Mouse (Mus musculus) liver, embryonic 14.5 days (tissue): Measurements from ENCODE around the gene Socs1. TPM values are rescaled to one million over a fixed set of nuclear protein-coding genes. Genes with fewer than 3 reads are reported as not detected.

Source experiments
- ATAC-seq: fragments of 200-750 bp; cut with Nextera tagmentation; 2 replicates; pipeline ENCODE4 v1.8.0; 2017; ENCODE audit warnings: moderate number of reproducible peaks, mild to moderate bottlenecking, moderate library complexity; ENCODE audit not compliant: insufficient read depth
- DNase-seq, 3 experiments: peaks; one replicate each; pipeline ENCODE4 v3.0.0-alpha.2; 2012 to 2013; ENCODE audit warnings: low read depth in 3 of 3, low spot score in 3 of 3
- H3K27ac ChIP-seq: fragments of 300-500 bp; sonication (generic); 2 replicates; pipeline ENCODE4 v1.5.1; 2014; ENCODE audit warnings: moderate library complexity, mild to moderate bottlenecking, control low read depth, inconsistent platforms
- H3K27me3 ChIP-seq: fragments of 300-500 bp; sonication (generic); 2 replicates; pipeline ENCODE4 v1.6.1; 2014; ENCODE audit warnings: mild to moderate bottlenecking, low read length, moderate library complexity; ENCODE audit not compliant: control insufficient read depth, insufficient read depth
- H3K36me3 ChIP-seq: fragments of 300-500 bp; sonication (generic); replicated peaks from 2 replicates; pipeline ENCODE4 v1.6.1; 2014; ENCODE audit warnings: low read depth; ENCODE audit not compliant: control insufficient read depth, insufficient read depth
- H3K4me1 ChIP-seq, 2 experiments: fragments of 200-500 bp in 1 of 2; fragments of 300-500 bp in 1 of 2; sonication (generic) in 1 of 2; replicated peaks; 2 replicates each; pipeline ENCODE4 v1.6.1; 2012 to 2014; ENCODE audit warnings: antibody characterized with exemption in 1 of 2, inconsistent platforms in 1 of 2, low read length in 1 of 2; ENCODE audit not compliant: control insufficient read depth in 2 of 2, insufficient read depth in 2 of 2
- H3K4me2 ChIP-seq: fragments of 300-500 bp; sonication (generic); 2 replicates; pipeline ENCODE4 v1.6.1; 2014; ENCODE audit warnings: low read depth, mild to moderate bottlenecking, control low read depth, moderate library complexity
- H3K4me3 ChIP-seq, 2 experiments: fragments of 200-500 bp in 1 of 2; fragments of 300-500 bp in 1 of 2; sonication (generic) in 1 of 2; 2 replicates each; pipeline ENCODE4 v1.5.1; 2012 to 2014; ENCODE audit warnings: low read depth in 2 of 2, low read length in 2 of 2, mild to moderate bottlenecking in 2 of 2, control low read depth in 1 of 2, inconsistent platforms in 1 of 2, moderate library complexity in 1 of 2; ENCODE audit not compliant: insufficient read depth in 1 of 2
- H3K9ac ChIP-seq: fragments of 300-500 bp; sonication (generic); replicated peaks from 2 replicates; pipeline ENCODE4 v1.6.1; 2014; ENCODE audit warnings: mild to moderate bottlenecking, control low read depth, moderate library complexity
- H3K9me3 ChIP-seq: fragments of 300-500 bp; sonication (generic); 2 replicates; pipeline ENCODE4 v1.6.1; 2016; ENCODE audit warnings: low read length, mixed read lengths; ENCODE audit not compliant: control insufficient read depth
- CTCF ChIP-seq: IDR thresholded peaks from 2 replicates; pipeline ENCODE4 v1.5.1; 2016; ENCODE audit warnings: antibody characterized with exemption, low read depth, control low read depth
- EP300 ChIP-seq: IDR thresholded peaks from 2 replicates; pipeline ENCODE4 v1.6.1; 2016; ENCODE audit warnings: antibody characterized with exemption, low read depth
- WGBS: fragments of 180-500 bp; shearing (Covaris S2); extraction: QIAGEN DNeasy Blood & Tissue Kit; methylation state at CpG from one replicate; pipeline ENCODE4 v1.1.7; 2014; ENCODE audit not compliant: insufficient replicate concordance; 5-methylcytosine and 5-hydroxymethylcytosine counted together
- polyA plus RNA-seq, 2 experiments: library from polyadenylated mRNA; depleted of rRNA in 1 of 2; stranded (reverse) in 1 of 2; unstranded in 1 of 2; fragments of >200 nt; fragmentation: Nextera tagmentation in 1 of 2; extraction: Ambion mirVana in 1 of 2; gene quantifications; 2 replicates each; pipeline versions ENCODE4 v1.2.1 to v1.2.3; 2012 to 2014

Gene Socs1
- 0.35 and 0.36 TPM in 2 replicates for polyA plus RNA-seq (2012; rRNA removed)
- 0.36 and 0.56 TPM in 2 replicates for polyA plus RNA-seq (2014; fragmentation: Nextera tagmentation; extraction: Ambion mirVana)

DNA sequence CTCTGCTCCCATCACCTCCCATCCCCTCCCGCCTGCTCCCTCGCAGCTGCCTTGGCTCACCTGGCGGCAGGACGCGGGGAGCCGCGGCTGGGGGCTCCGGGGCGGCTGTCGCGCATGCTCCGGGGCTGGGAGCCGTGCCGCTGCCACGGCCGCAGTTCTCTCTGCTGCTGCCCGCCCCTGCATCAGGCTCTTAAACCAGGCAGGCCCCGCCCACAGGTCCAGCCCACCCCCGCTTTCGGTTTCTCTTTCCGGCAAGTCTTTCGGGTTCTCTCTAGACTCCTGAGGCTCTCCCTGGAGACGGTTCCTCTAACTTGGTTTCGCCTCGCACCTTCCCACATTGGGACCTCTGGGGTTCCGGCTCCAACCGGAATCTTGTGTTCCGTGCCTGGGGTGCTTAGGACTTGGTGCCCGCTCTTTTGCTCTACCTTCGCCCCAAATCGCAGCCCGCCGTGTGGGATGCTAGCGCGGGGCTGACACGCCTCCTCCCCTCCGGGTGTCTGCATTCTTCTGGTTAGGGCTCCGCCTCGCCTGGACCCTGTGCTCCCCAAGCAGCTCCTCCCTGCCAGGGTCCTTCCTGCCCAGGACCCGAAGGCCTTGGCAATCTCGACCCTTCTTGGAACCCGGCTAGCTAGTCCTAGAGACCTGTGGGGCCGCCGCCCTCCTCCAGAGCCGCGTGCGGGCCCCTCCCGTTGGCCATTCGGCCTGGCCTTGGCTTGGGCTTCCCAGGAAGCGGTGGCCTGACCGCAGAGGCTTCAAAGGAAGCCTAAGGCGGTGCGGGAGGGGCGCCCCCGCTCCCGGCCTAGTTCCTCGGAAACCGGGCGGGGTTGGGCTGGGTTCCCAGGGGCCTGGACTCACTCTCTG is at the start of gene Socs1:
Gene Socs1 (minus strand): TSS at position 166 of the 861 bp plus-strand sequence.
- Histone ChIP-seq H3K4me3 (peak within 1 kb of the TSS; percentile 81 to 91), H3K36me3 (no peaks in the 10 kb centered on the region), H3K27ac (peak within 1 kb of the TSS; percentile 48), H3K9me3 (no peaks in the 10 kb centered on the region), H3K9ac (peak within 1 kb of the TSS; percentile 74), H3K4me2 (peak within 1 kb of the TSS; percentile 93), H3K4me1 (0 out of 4 replicates have a peak, but pooled peaks cover 0 to 2% of the 10 kb centered on the region in 2 experiments), H3K27me3 (peaks cover 26% of the 10 kb centered on the region)
- DNase-seq (peak; percentile 57 to 72 (median 65)), ATAC-seq (peak; percentile 79)
- WGBS = under 1% methylated on average over 53 of the region's 59 CpGs
- TF ChIP-seq EP300 (no peak), CTCF (no peak)

DNA sequence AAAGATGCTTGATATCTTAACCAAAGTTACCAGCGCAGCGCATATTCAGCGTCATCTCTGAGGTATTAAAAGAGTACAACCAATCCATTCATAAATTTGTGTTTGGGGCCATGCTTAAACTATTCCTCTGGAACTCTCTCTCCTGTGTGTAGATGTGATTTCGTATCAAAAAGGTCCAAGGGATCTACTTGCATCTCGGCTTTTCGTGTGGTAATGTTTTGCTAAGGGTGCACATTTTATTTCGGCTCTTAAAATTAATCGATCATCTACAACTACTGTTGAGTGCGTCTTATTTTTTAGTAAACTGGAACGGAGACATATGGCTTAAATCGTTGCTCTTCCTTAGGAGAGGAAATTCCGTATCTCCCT is 49.2 kb upstream of the Socs1 start:
- peak overlapping the region; percentile 87 for H3K9ac ChIP-seq
- WGBS = 9% methylated on average over 12 of the region's 12 CpGs
- ATAC-seq = no peak

DNA sequence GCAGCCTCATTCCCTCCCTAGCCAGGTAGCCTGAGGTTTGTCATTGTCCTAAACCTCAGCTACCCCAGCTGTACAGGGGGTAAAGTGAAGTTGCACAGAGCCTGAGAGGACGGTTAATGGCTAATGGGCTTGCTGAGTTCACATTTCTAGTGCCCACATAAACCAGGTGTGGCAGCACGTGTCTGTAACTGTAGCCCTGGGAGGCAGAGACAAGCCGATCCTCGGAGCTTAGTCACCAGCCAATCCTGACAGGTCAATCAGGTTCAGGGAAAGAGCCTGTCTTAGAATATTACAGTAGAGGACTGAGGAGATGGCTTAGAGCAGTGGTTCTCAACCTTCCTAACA is 43.1 kb upstream of the Socs1 start:
- H3K4me1 ChIP-seq = no peaks in the 10 kb centered on the region
- no peaks in the 10 kb centered on the region for H3K27me3 ChIP-seq
- H3K27ac ChIP-seq = no peak overlapping the region
- no peaks in the 10 kb centered on the region for H3K36me3 ChIP-seq
- TF ChIP-seq CTCF (no peak), EP300 (no peak)
- no peaks in the 10 kb centered on the region for H3K9me3 ChIP-seq
- WGBS = 57% methylated on average over 4 of the region's 4 CpGs
- no peak overlapping the region for H3K4me2 ChIP-seq
- no peak for DNase-seq
- H3K9ac ChIP-seq = no peak overlapping the region
- ATAC-seq = no peak
- H3K4me3 ChIP-seq = no peak overlapping the region

More for the DNA sequence above, 49.2 kb upstream of the Socs1 start:
- Histone ChIP-seq H3K9me3 (no peaks in the 10 kb centered on the region), H3K36me3 (no peaks in the 10 kb centered on the region), H3K4me3 (peak overlapping the region; percentile 63 to 93), H3K4me2 (peak overlapping the region; percentile 97), H3K27ac (no peak overlapping the region), H3K4me1 (peaks cover 6 to 17% of the 10 kb centered on the region in 2 experiments), H3K27me3 (no peaks in the 10 kb centered on the region)
- TF ChIP-seq CTCF (no peak), EP300 (no peak)
- DNase-seq = no peak

DNA sequence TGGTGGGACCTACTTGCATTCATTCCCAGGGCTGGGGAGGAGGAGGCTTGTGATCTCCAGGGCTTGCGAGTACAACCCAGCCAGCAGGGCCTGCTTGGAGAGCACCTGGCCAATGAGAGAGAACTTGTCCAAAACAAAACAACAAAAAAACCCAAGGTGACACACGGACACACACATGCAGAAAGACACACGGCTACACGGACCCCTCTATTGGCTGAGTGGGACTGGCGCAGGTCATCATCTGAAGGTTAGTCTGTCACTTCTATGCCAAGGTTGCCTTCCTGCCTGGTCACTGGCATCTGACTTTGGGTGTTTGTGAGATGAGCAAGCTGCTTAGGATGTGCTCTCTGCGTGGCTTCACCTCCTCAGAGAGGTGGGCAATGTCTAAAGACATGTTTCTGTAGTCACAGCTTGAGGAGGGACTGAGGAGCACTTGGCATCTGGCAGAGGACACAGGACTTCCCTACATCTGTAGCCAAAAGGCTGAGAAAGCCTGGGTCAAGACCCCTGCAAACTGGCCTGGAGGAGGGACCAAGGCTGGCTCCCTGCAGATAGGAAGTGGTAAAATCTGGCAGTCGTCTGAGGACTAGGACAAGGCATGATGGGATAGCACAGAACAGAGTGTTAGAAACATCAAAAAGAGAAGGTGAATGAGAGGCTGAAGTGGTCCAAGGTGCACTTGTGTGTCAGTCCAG is 42.6 kb upstream of the Socs1 start:
- Histone ChIP-seq H3K36me3 (no peaks in the 10 kb centered on the region), H3K4me1 (no peaks in the 10 kb centered on the region), H3K27me3 (no peaks in the 10 kb centered on the region), H3K27ac (no peak overlapping the region), H3K4me3 (no peak overlapping the region), H3K9ac (no peak overlapping the region), H3K4me2 (no peak overlapping the region), H3K9me3 (no peaks in the 10 kb centered on the region)
- no peak for ATAC-seq
- no peak for DNase-seq
- TF ChIP-seq EP300 = no peak
- WGBS = 47% methylated on average over 7 of the region's 7 CpGs

DNA sequence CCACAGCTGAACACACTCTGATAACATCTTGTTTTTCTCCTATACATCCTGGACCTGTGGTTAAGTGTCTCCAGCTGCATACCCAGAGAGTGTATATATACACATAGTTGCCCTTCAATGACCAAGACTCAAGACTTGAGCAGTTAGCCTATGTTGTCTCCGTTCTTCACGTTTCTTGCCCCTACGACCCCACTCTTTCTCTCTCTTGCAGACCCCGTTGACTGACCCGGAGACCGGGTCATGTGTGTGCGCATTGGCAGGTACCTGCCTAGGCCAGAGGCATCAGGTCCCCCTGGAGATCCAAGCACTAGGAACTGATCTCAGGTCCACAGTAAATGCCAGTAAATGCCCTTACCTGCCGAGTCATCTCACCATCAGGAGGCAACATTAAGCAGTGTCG is 41.9 kb upstream of the Socs1 start:
- 61% methylated on average over 9 of the region's 9 CpGs for WGBS
- no peak overlapping the region for H3K27ac ChIP-seq

More for the DNA sequence above, 41.9 kb upstream of the Socs1 start:
- no peak overlapping the region for H3K4me2 ChIP-seq
- no peak for ATAC-seq
- no peak overlapping the region for H3K4me3 ChIP-seq
- no peaks in the 10 kb centered on the region for H3K9me3 ChIP-seq
- no peak overlapping the region for H3K9ac ChIP-seq
- no peak for DNase-seq
- no peak for TF ChIP-seq EP300
- no peak for TF ChIP-seq CTCF
- no peaks in the 10 kb centered on the region for H3K27me3 ChIP-seq
- H3K4me1 ChIP-seq = no peaks in the 10 kb centered on the region
- no peaks in the 10 kb centered on the region for H3K36me3 ChIP-seq
